Mouse (Mus musculus) kidney, adult 9 months (tissue): ENCODE measurements around the gene Lhx5.

Experiments used
- DNase-seq: peaks from one replicate; pipeline ENCODE4 v3.0.0; 2022

Lhx5 gene

DNA sequence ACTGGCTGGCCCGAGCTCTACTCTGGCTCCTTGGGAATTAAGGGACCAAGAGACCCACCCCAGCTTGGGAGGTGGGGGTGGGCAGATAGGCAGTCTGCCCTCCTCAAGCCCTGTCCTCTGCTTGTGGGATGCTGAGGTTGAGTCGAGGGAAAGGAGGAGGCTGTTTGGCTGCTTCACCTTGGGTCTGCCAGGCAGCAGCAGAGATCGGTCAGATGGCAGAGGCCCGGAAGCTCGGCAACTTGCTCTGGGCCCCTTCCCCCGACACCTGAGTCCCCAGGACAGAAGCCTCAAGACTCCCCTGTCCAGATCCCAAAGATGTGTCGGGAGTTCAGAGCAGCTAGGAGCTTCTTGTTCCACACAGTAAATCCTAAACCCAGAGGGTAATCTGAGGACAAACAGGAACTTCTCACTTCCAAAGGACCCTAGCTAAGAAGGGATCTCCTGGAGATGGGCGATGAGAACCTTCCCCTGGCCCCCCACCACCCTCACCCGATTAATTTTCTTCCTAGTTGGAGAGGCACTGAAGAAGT lies 1.1 kb downstream of the Lhx5 start:
- no peak for DNase-seq

DNA sequence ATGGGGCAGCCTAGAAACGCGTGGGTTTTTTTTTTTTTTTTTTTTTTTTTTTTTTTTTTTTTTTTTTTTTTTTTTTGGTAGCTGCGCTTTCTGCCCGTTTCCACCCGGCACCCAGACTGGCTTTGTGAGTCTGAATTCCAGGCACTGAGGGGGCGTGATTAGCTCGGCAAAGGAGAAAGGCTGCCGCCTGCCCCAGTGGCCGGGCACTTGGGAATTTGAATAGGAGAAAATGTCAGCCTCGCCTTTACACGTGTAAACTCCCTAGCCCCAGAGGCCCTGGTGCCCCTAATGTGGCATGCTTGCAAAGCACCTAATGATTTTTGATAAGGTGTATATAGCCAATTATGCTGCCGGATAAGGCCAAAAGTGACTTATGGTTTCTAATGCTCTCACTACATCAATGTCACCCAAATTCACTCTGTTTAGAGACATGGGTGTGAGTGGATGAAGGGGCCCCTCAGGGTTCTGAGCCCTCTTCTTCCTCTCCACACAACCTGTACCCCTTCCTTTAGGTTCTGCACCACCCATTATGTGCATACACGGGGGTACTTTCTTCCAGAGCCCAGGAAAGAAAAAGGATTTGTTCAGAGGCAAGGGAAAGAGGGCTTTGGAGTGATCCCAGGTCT lies 1.7 kb downstream of the Lhx5 start:
- no peak for DNase-seq

DNA sequence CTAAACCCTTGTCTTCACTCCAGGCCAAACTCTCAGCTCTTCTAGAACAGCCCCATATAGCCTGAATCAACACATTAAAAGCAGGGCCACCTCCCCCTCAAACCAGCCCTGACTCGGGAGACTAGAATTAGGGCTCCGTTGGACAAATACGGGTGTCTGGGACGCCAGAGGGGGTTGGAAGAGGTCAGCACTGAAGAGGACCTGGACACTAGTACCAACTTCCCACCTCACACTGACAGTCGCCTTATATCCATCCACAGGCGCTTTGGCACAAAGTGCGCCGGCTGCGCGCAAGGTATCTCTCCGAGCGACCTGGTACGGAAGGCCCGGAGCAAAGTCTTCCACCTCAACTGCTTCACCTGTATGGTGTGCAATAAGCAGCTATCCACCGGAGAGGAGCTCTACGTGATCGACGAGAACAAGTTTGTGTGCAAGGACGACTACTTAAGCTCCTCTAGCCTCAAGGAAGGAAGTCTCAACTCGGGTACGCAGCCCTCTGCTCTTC lies 2.8 kb downstream of the Lhx5 start:
- no peak for DNase-seq

DNA sequence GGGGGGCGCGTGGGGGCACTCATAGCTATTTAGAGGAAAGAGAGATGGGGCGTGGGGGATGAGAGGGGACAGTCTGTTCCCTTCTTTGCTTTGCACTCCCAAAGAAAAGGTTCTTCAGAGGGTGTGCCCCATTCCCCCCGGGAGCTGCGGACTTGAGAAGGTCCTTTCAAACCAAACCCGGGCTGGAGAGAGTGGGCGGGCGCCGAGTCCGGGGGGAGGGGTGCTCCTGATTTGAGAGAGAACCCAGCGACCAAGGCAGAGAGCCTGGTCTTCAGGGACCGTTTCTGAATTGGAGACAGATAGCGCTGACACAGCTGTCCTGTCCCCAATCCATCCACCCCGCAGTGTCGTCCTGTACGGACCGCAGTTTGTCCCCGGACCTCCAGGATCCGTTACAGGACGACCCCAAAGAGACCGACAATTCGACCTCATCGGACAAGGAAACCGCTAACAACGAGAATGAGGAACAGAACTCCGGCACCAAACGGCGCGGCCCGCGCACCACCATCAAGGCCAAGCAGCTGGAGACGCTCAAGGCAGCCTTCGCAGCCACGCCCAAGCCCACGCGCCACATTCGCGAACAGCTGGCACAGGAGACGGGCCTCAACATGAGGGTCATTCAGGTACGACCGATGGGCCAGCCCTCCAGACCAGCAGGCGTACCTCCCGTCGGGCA lies 3.6 kb downstream of the Lhx5 start:
- no peak for DNase-seq

DNA sequence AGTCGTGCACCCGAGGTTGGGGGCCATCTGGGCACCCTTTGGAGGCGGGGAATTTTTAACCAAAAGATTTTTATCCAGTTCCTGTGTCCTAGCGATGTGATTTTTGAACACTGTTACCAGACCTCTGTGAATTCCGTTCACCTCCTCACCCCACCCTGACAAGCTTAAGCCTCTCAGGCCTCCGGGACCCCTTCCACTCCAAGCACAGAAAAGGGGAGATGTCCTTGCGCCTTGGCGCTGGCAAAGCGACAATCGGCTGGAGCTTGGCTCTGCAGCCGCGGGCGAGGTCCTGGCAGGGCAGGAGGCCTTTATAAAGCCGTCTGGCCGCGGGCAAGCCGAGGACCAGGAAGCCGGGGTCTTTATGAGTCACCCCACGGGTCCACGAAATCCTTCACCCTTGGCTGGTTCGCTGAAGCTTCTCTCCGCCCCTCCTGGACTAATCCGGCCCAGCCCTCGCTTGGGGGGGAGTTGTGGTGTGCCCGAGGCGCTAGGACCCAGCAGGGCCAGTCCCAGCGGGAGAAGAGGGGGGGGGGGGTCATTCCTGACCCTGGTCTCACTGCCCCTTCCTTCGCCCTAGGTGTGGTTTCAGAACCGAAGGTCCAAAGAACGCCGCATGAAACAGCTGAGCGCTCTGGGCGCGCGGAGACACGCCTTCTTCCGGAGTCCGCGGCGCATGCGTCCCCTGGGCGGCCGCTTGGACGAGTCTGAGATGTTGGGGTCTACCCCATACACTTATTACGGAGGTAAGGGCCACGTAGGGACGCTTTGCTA lies 4.4 kb downstream of the Lhx5 start:
- DNase-seq = peak; percentile 43

DNA sequence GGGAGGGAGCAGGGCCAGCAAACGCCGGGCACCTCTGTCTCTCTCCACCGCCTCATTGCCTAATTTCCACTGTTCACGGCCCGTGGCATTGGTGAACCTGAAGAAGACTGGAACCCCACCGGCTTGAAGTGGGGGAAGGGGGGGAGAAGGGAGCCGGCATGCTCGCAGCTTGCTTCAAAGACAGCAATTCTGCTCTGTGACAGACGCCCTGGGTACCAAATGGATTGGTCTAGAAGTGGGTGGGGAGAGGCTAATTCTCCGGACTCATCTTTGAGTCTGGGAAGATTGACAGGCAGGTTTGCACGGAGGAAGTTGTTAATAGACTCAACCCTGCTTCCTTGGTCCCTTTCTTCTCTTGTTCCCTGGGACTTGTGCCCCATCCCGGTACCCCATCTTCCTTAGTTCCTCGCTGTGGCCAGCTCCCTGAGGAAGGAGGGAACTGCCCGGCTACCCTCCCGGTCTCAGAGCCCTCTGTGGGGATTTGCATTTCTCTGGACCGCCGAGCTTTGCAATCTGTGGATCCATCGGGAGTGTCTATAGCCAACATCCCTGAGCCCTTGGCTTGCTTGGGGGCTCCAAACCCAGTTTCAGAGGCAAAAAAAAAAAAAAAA lies 5.5 kb downstream of the Lhx5 start:
- no peak for DNase-seq

DNA sequence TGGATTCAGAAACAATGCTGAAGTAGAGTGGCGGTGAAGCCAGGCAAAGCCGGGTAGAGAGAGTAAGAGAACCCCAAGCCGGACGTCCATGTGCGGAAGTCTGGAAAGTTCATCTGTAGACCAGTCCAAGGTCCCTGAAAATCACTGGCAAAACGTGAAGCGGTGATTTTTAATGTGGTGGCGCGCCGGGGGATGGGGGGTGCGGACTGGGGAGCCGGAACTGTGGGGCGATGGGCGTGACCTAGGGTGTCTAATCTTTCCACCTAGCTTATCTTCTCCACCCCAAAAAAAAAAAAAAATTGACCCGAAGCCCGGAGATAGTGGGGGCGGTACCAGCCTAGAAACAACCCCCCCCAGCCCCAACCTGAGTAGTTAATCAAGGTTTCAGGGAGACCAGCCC lies 6.0 kb downstream of the Lhx5 start:
- no peak for DNase-seq

DNA sequence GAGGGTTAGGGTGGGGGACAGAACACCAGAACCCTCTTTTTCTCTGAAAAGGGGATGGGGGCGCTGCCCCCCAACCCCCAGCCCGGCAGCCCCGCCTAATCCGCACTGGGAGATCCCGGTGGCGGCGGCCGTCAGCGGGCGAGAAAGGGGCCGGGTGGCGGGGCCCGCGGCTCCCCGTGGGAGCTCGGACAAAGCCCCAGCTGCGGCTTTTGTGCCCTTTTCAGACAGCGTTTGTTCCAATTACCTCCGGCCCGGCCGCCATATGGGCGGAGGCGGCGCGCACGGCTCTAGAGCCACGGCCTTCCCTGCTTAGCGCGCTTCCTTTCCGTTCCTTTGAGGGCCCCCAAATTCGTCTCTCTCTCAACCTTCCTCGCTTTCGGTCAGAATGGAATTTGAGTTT lies 6.5 kb downstream of the Lhx5 start:
- no peak for DNase-seq

DNA sequence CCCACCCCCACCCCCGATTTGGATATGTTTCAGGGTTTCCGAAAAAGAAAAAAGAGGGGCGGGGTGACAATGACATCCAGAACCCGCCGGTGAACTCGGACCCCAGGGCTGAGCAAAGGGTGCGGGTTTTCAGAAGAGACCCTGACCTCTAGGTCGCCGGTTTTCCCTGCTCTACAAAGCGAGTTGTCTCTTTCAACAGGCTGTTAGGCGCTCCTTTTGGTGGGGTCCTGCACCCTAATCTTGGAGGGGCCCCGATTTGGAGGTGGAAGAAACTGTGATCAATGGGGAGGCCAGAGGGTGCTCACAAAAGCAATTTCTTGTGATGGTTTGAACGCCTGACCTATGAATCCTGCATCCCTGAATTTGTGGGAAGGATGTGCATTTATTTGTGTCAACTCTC lies 7.0 kb downstream of the Lhx5 start:
- DNase-seq = no peak

DNA sequence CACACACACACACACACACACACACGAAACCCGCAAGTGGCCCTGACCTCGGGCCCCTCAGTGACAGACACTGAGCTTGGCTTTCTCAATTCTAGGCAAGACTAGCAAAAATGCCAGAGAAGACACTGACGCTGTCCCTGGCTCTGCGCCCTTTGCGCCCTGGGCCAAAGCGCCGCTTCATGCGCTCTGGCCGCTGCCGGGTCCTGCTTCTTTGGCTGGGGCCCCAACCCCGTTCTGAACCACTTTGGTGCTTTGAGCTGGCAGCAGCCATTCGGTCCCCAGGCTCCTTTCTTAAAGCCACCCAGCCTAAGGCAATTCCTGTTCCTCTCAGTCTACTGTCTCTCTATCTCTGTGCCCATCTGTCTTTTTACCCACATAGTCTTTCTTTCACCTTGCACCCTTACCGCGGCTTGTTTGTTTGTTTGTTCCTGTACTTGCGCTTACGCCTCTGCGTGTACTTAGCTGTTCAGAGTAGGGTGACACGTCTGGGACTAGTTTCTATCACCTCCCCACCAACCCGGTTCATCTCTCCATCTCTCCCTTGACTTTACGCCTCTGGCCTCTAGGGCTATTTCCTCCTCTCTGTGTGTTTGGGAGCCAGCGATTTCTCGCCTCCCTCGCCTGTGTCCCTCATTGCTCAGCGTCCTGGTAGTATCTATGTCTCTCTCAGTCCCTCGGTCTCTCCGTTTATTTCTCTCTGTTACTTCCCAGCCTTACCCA lies 7.7 kb downstream of the Lhx5 start:
- DNase-seq = no peak

DNA sequence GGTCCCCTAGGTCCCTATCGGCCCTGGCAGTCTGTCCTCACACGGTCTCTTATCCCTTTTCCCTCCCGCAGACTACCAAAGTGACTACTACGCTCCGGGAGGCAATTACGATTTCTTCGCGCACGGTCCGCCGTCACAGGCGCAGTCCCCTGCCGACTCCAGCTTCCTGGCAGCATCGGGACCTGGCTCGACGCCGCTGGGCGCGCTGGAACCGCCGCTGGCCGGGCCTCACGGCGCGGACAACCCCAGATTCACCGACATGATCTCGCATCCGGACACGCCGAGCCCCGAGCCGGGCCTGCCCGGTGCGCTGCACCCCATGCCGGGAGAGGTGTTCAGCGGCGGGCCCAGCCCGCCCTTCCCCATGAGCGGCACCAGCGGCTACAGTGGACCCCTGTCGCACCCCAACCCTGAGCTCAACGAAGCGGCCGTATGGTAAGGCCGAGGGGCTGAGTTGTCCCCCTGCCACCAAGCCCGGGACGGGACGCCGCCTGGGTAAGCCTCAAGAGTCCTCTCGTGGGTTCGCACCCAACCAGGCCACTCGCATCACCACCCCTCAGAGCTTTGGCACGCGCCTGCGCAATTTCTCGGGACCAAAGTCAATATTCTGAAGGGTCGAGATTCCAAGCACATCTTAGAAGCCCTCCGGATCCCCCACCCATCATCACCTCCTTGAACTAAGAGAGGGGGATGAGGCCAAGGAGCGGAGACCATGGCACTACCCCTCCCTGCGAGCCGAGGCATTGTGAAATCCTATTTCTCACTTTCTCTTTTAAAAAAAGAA lies 8.6 kb downstream of the Lhx5 start:
- no peak for DNase-seq

DNA sequence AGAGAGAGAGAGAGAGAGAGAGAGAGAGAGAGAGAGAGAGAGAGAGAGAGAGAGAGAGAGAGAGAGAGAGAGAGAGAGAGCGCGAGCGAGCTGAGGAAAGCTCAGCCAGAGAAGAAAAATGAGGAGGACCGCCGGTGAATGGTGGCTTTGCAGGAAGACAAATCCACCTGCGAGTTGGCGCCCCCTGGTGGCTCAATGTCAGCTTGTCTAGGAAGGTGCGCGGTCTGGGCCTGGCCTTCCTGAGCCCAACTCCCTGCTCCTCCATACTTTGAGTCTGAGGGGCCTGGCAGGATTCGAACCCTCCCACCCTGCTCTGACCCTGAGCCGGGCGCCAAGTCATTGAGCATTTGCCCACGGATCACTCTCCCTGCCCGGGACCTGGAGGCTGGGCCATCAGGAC lies 9.2 kb downstream of the Lhx5 start:
- peak; percentile 86 for DNase-seq

DNA sequence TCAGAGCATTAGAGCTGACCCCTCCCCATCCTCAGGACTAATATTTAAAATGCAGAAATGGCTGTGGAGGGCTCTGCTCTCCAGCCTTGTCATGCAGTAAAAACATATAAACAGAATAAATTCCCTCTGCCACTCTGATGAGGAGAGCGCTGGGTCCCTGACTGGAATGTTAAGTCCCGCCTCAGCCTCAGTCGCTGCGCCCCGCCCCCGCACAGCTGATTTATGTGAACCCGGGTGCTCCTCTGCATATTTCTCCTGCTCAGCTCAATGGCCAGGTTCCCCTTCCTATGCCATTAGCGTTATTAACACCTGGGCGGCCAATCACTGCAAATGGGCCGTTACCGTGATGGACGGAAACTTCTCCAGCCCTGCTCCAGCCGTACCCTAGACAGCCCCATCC lies 15.8 kb downstream of the Lhx5 start:
- DNase-seq = peak; percentile 28

DNA sequence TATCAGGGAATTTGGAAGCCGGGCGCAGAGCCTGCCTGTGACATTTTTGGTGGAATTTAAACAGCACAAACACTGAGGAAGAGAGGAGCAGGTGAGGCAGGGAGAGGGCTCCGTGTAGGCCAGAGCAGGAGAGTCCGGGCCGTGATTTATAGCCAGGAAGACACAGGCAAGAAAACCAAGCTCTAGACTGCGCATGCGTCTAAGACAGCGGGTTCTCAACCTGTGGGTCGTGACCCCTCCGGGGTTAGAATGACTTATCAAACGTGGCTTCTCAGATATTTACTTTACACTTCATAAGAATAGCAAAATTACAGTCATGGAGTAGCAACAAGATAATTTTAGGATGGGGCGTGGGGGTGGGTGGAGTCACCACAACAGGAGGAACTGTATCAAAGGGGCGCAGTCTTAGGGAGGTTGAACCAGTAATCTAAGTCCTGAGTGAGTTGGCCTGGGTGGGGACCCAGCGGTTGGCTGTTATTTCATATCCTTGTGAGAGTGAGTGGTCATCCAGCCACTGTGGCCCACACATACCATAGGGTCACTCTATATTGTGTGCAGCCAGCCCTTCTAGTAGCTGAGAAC lies 23.3 kb downstream of the Lhx5 start:
- DNase-seq = no peak

DNA sequence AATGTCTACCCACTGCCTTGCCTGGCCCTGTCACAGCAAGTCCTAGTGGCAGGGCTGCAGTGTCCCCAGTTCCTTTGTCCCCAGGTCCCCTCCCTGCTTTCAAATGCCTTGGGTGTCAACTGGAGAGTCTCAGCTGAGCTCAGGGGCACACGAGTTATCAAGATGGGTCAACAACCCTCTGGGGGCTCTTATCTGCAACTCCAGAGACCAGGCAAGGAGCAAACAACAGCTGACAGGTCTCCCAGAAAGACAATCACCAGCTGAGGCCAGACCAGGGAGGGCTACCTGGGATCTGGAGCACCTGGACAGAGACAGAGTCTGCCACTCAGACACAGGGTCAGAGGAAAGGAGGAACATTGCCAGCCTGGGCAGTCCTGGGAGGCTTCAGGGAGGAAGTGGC lies 24.8 kb downstream of the Lhx5 start:
- DNase-seq = no peak

DNA sequence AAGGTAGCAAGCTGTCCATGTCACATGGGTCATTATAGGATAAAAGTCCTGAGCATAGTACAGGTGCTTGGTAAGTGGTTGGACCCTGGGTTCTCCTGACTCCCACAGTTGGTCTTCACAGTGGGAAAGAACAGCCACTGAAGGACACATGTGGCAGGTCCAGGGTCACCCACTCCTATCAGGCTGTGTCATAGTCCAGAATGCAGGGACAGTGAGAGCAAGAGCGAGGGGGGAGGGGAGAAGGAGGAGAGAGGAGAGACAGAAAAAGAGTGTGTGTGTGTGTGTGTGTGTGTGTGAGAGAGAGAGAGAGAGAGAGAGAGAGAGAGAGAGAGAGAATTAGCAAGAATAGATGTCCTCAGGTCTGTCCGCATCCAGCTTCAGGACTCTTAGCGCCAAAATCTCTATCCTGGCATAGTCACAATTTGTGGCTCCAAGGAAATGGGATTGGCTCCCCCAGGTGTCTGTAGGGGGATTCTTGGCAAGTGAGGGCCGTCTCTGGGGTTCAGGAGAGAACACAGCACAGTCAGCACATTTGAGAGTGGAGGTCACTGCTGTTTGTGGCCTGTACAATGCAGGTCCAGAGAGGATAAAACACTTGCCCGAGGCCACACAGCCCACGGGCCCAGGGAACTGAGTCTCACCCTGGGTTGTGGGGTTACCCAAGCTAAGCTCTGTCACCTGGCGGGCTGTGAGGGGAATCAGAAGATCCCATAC lies 25.5 kb downstream of the Lhx5 start:
- no peak for DNase-seq

DNA sequence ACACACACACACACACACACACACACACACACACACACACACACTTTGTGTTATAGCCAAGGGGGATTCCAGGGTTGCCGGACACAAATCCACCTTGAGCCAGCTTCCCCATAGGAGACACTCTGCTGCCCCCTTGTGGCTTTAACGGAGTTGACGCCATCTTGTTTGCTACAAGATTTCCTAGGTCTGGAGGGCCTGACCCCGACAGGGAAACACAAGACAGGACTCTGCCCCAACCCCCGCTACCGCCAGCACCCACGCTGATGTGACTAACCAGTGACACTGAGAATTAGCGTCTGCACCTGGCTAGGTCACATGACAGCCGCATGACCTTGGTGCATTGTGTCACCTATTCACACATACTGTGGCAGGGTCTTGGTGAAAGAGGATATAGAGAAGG lies 26.1 kb downstream of the Lhx5 start:
- DNase-seq = peak; percentile 68

DNA sequence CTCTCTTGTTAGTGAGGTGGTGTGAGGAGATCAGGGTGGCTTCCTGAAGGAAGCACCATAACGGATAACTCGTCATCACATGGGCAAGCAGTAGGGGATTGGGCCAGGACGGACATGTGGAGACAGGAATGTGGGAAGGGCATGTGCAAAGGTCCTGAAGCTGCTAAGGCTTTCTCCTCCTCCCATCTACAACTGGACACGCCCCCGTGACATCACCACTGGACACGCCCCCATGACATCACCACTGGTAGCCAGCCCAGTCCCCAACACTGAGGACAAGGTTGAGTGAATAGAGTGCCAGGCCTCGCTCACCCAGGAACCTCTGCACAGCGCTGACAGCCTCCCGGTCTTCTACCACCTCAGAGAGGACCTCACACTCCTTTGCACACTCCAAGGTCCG lies 27.6 kb downstream of the Lhx5 start:
- no peak for DNase-seq

DNA sequence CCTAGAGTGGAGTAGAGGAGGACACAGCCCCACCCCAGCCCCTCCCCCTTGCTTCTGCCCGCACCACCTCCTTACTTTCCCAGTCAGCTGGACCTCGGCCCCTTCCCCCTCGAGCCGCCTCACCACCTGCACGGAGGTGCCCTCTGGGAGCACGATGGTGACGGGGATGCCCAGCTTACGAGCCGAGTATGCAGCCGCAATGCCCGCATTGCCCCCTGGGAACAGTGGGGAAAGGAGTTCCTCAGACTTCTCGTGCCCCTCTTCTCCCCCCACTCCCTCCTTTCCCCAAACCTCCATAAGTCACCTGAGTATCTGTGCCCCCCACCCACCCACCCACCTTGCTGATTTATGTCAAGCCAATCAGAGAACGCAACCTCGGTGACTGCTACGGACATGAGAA lies 30.4 kb downstream of the Lhx5 start:
- no peak for DNase-seq

DNA sequence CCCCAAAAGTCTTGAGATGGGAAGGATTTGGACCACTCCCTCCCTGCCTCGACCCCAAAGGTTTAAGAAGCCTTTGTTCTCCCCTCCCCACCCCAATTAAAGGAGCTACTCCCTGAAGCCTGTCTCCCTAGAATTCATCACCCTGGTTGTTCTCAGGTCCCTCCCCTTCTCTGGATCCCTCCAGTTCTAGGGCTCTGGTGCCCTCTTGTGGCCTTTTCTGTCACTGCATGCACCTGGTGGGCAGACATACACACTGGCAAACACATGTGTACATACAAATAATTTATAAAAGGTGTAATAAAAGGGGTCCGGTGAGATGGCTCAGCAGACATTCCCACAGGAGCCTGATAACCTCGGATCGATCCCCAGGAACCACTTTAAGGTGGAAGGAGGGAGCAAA lies 32.8 kb downstream of the Lhx5 start:
- no peak for DNase-seq

DNA sequence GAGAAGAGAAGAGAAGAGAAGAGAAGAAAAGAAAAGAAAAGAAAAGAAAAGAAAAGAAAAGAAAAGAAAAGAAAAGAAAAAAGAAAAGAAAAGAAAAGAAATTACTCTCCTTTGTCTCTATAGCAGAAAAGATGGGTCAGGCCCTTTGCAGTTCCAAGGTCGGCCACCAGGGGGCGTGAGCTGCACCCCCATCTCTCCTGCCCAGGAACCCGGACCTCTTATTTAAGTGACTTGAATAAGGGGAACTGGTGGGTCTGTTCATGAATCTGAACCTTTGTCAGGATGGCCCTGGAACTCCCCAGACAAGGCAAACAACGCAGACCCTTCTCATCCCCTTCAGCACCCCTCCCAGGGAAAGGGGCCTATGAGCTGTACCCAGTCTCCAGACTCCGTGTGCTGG lies 33.6 kb downstream of the Lhx5 start:
- peak; percentile 51 for DNase-seq
